Mouse (Mus musculus) heart, postnatal 36 days (tissue): ENCODE data around the gene Agap1. TPM values are rescaled to one million over a fixed set of nuclear protein-coding genes. Genes with fewer than 3 reads are reported as not detected.

Experiments used
- DNase-seq, 2 experiments: peaks; one replicate each; pipeline ENCODE4 v3.0.0; 2021 to 2022
- intact Hi-C: fragments of 180-260 bp; cut with DNase I; formaldehyde crosslinking; loops from one replicate; pipeline ENCODE4 v1.15.1; 2025
- total RNA-seq, 2 experiments: library from RNA; stranded (reverse); gene quantifications; 2 replicates each; pipeline ENCODE4 v1.2.3; 2021

Agap1 gene
- 10 to 100 TPM; 60.8 to 67.6 TPM for total RNA-seq

- intact Hi-C loops = loop anchor here (1.0 to 5.0 kb wide), 2 partner anchors 128 to 219 kb away; no protein-coding TSS in a partner anchor
These were observed at the start of gene Agap1 for GRCm38 (mm10) chr1:89454196-89455123. Agap1 (plus strand) TSS chr1:89454806.

DNA sequence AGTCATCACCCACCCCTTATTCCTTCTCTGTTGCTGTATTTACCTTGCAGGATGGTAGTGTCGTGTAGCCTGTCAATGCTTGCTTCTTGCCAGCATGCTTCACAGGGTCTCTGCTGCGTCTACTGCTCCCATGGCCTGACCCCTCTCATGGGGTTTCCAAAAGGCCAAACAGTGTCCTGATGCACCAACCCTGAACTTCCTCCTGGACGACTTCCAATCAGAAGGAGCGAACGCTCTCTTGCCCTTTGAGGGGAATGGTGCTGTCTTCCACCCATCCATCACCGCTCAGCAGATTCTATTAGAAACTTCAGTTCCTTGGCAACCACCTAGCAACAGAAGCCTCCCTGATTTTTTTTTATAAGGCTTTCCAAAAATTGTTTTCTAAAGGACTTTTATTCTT lies 48.6 kb upstream of the Agap1 start:
- intact Hi-C loops = no loop called here
- no peak for DNase-seq

More at GRCm38 (mm10) chr1:89454196-89455123, at the start of gene Agap1:
- peak; percentile 95 for DNase-seq

GRCm38 (mm10) chr1:89407986-89408385 lies 46.6 kb upstream of the Agap1 start:
- DNase-seq = no peak
- intact Hi-C loops = no loop called here

- intact Hi-C loops = no loop called here
- no peak for DNase-seq
These were observed 41.5 kb upstream of the Agap1 start for GRCm38 (mm10) chr1:89413122-89413521.

DNA sequence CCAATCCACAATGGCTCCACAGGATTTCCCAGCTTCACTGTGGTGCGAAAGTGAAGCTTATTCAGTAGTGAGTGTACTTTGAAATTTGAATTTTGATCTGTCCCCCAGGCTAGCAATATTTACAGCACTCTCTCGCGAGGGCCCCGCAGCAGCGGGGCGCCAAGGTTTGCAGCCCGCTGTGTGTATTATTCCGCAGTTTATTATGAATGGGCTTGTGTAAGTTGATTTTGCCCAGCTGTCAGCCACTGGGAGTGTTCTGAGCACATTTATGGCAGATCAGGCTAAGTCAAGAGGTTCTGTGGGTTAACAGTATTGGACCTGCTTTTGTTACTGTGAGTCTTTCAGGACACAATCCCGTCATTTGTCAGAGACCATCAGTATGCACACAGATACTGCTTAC lies 40.0 kb upstream of the Agap1 start:
- intact Hi-C loops = no loop called here
- no peak for DNase-seq

- no peak for DNase-seq
- intact Hi-C loops = no loop called here
These were observed 37.7 kb upstream of the Agap1 start for GRCm38 (mm10) chr1:89416929-89417328.

GRCm38 (mm10) chr1:89420642-89421041 lies 34.0 kb upstream of the Agap1 start:
- intact Hi-C loops = no loop called here
- DNase-seq = no peak

DNA sequence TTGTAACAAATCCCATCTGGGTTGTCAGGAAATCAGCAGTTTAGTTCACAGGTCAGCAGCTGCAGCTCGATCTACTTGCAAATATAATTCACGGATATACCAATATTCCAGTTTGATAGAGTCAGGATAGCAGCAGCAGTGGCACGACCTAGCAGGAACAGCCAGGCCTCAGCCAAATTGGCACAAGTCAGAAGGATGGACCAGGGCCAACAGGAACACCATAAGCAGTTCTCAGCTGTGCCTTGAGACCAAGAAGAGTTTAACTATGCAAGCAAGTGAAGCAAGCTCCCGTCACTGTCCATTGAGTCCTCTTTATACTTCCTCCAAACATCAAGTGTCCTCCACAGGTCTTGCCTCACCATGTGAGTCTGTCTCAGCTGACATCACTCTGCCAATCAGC lies 33.2 kb upstream of the Agap1 start:
- intact Hi-C loops = no loop called here
- DNase-seq = peak in 1 of 2 experiments; percentile 26

GRCm38 (mm10) chr1:89424563-89424962 lies 30.0 kb upstream of the Agap1 start:
- DNase-seq = peak; percentile 12 to 18
- intact Hi-C loops = no loop called here

DNA sequence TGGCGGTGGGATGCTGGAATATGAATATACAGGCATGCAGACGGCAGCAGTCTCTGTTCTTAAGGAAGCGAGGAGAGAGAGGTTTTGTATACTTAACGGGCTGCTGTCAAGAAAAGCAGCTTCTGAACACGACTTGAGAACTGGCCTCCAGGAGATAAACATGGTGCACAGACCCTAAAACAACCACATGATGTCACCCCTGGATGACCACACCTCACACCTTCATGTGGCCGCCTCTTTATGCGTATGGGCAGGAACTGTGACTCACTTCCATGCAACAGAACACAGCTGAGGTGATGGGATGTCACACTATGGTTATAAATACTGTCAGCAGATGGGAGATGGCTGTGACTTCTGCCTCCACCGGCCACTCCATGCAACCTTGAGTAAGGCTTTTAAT lies 28.5 kb upstream of the Agap1 start:
- intact Hi-C loops = no loop called here
- DNase-seq = no peak

DNA sequence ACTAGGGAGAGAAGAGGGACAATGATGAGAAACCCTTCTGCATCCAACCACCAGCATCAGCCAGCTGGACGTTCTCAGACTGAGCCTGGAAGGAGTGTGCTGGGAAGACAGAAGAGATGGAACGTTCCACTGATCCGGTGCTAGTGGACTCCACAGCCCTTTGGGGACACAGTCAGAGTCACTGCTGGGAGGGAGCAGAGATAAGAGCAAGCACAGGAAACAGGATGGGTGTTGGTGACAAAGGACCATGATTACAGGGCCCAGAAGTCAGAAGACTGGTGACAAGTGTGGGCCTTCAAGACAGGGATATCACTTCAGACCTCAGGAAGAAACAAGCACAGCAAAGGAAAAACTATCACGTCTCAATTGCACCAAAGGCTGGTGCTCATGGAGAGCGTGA lies 25.9 kb upstream of the Agap1 start:
- DNase-seq = no peak
- intact Hi-C loops = no loop called here

GRCm38 (mm10) chr1:89429946-89430640 lies 24.5 kb upstream of the Agap1 start:
- DNase-seq = no peak
- intact Hi-C loops = no loop called here

DNA sequence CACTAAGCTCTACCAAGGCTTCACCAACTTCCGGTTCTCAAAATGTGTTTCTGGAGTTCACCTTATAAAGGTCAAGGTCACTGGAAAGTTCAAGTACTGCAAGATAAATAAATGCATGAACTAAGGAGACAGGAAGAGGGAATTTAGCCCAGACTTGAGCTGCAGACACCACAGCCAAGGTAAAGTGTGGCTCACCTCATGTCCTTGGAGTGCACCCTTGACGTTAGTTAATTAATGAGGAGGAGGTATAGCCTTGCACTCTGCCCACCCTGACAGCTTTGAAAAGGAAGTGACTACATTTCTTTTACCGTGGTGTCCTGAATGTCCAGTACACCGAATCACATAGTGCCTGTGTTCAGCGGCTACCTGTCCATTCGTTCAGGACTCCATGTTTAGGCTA lies 15.3 kb upstream of the Agap1 start:
- DNase-seq = no peak
- intact Hi-C loops = no loop called here

GRCm38 (mm10) chr1:89441236-89441897 lies 13.2 kb upstream of the Agap1 start:
- intact Hi-C loops = no loop called here
- DNase-seq = no peak

DNA sequence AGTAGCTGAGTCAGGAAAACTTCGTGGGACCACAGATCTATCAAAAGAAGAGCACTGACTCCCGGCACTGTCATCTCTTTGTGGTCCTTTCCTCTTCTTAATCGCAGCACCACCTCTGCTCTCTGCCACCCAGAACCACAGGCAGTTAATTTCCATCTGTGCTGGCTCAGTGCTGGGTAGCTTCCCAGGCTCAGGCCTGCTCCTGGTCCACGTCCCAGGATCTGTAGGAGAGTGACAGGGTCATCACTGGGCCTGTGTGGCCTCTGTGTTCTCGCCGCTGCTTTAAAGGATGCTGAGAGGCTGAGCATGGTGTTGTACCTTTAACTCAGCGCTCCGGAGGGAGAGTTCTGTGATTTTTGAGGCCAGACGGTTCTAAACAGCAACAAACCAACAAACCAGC lies 11.1 kb upstream of the Agap1 start:
- intact Hi-C loops = no loop called here
- DNase-seq = no peak

DNA sequence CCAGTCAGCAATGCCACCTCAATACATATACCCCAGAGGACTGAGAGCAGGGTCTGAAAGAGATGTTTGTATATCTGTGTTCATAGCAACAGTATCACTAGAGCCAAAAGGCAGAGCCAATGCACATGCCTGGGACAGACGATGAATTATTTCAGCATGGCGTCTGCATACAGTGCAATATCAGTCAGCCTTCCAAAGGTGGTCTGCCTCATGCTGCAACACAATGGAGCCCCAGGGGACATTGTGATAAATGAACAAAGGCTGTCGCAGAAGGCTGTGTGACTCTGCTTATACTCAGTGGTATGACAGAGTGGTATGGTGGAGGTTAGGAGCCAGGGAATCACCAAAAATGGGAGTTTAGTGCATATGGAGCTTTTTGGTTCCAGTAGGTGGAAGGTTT lies 10.6 kb upstream of the Agap1 start:
- no peak for DNase-seq
- intact Hi-C loops = no loop called here

- intact Hi-C loops = no loop called here
- no peak for DNase-seq
These were observed 4.5 kb upstream of the Agap1 start for GRCm38 (mm10) chr1:89450139-89450538.

- intact Hi-C loops = no loop called here
- DNase-seq = no peak
These were observed 2.5 kb upstream of the Agap1 start for GRCm38 (mm10) chr1:89452138-89452537.

DNA sequence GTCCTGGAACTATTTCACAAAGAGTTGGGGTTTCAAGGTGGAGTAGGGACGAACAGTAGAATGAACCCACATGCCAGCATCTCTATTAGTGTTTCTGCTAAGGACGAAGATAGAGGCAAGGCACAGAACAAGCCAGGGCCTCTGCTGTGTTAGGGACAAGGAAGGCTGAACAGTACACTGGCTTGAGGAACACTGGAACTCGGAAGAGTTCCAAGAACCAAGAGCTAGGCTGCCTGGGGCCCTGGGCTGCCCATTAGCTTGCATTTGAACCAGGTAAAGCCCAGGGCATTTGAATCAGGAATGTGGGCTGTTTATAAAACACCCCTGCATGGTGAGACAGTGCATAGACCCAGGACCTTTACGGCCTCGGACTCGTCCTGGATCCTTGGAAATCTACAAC lies 940 bp upstream of the Agap1 start:
- intact Hi-C loops = loop anchor here (1.0 kb wide), 1 partner anchor 218 kb away; no protein-coding TSS in a partner anchor
- no peak for DNase-seq

- intact Hi-C loops = loop anchor here (2.0 to 5.0 kb wide), 2 partner anchors 67 to 127 kb away; no protein-coding TSS in a partner anchor
- peak; percentile 50 to 64 for DNase-seq
These were observed 950 bp downstream of the Agap1 start for GRCm38 (mm10) chr1:89455421-89456091.
